Mouse (Mus musculus) neural tube, embryonic 15.5 days (tissue): ENCODE results near the gene Mllt10. TPM values are rescaled to one million over a fixed set of nuclear protein-coding genes. Genes with fewer than 3 reads are reported as not detected.

Experiments
- ATAC-seq: fragments of 200-750 bp; cut with Nextera tagmentation; 2 replicates; pipeline ENCODE4 v1.8.0; 2017; ENCODE audit warnings: mild to moderate bottlenecking, moderate TSS enrichment, moderate library complexity; ENCODE audit not compliant: low FRiP score
- H3K27ac ChIP-seq: fragments of 300-500 bp; sonication (generic); replicated peaks from 2 replicates; pipeline ENCODE4 v1.5.1; 2015; ENCODE audit warnings: mild to moderate bottlenecking, inconsistent platforms
- H3K27me3 ChIP-seq: fragments of 300-500 bp; sonication (generic); replicated peaks from 2 replicates; pipeline ENCODE4 v1.6.1; 2015; ENCODE audit warnings: inconsistent platforms
- H3K36me3 ChIP-seq: fragments of 300-500 bp; sonication (generic); 2 replicates; pipeline ENCODE4 v1.6.1; 2015; ENCODE audit warnings: inconsistent platforms
- H3K4me1 ChIP-seq: fragments of 300-500 bp; sonication (generic); 2 replicates; pipeline ENCODE4 v1.6.1; 2015; ENCODE audit warnings: inconsistent platforms
- H3K4me2 ChIP-seq: fragments of 300-500 bp; sonication (generic); 2 replicates; pipeline ENCODE4 v1.6.1; 2015; ENCODE audit warnings: inconsistent platforms, mild to moderate bottlenecking, moderate library complexity
- H3K4me3 ChIP-seq: fragments of 300-500 bp; sonication (generic); replicated peaks from 2 replicates; pipeline ENCODE4 v1.5.1; 2015; ENCODE audit warnings: mild to moderate bottlenecking, inconsistent platforms
- H3K9ac ChIP-seq: fragments of 300-500 bp; sonication (generic); replicated peaks from 2 replicates; pipeline ENCODE4 v1.6.1; 2015; ENCODE audit warnings: mild to moderate bottlenecking, inconsistent platforms
- H3K9me3 ChIP-seq: fragments of 300-500 bp; sonication (generic); replicated peaks from 2 replicates; pipeline ENCODE4 v1.6.1; 2016; ENCODE audit warnings: inconsistent platforms
- WGBS: fragments of 180-500 bp; shearing (Covaris S2); methylation state at CpG from one replicate; pipeline ENCODE4 v1.1.7; 2015; ENCODE audit warnings: mixed read lengths; 5-methylcytosine and 5-hydroxymethylcytosine counted together
- polyA plus RNA-seq: library from polyadenylated mRNA; unstranded; fragments of >200 nt; fragmentation: Nextera tagmentation; extraction: Ambion mirVana; gene quantifications from 2 replicates; pipeline ENCODE4 v1.2.1, GENCODE M21; 2015

Mllt10 gene
- polyA plus RNA-seq, 1 experiment from 2014 or later: 46.2 TPM

DNA sequence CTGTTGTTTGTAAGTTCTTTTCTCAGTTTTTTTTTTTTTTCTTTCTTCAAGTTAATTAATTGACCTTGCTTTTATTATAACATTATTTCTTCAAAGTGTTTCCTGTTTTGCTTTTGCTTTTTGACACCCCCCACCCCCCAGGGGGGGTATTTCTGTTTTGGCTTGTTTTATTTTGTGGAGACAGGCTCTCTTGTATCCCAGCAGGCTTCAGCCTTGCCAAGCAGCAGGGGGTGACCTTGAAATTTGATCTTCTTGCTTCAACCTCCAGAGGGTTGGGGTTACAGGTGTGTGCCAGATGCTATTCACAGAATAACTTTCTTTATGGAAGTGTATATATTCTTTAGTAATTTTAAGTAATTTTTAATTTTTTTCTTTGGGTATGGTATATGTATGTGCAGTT, 56.4 kb downstream of the Mllt10 start:
- H3K9me3 ChIP-seq: no peaks in the 10 kb centered on the region
- H3K4me3 ChIP-seq: no peak overlapping the region
- no peaks in the 10 kb centered on the region for H3K4me1 ChIP-seq
- H3K4me2 ChIP-seq: no peak overlapping the region
- peaks cover 22% of the 10 kb centered on the region for H3K36me3 ChIP-seq
- ATAC-seq: no peak
- no peak overlapping the region for H3K27ac ChIP-seq
- H3K27me3 ChIP-seq: no peaks in the 10 kb centered on the region
- no peak overlapping the region for H3K9ac ChIP-seq

DNA sequence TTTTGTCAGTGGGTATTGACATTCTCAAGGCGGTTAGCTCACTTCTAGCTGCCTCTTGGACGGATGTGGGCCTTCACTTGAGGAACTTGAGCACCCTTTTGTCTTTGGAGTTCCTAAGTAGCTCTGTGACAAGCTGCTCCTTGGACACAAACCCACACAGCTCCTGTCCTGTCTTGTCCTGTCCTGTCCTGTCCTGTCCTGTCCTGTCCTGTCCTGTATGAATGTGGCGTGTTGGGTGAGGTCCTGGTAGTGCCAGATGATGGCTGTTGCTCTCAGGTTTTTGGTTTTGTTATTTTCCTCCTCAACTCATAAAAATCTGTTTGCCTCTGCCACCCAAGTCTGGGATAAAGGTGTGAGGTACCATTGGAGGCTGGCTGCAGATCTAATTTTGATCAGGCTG, 61.4 kb downstream of the Mllt10 start:
- WGBS: 92% methylated on average over 3 of the region's 3 CpGs
- H3K36me3 ChIP-seq: peaks cover 23% of the 10 kb centered on the region
- no peaks in the 10 kb centered on the region for H3K27me3 ChIP-seq
- no peak overlapping the region for H3K9ac ChIP-seq
- no peak overlapping the region for H3K27ac ChIP-seq
- no peak overlapping the region for H3K4me2 ChIP-seq
- H3K4me1 ChIP-seq: no peaks in the 10 kb centered on the region
- no peak for ATAC-seq
- H3K9me3 ChIP-seq: no peaks in the 10 kb centered on the region
- H3K4me3 ChIP-seq: no peak overlapping the region

DNA sequence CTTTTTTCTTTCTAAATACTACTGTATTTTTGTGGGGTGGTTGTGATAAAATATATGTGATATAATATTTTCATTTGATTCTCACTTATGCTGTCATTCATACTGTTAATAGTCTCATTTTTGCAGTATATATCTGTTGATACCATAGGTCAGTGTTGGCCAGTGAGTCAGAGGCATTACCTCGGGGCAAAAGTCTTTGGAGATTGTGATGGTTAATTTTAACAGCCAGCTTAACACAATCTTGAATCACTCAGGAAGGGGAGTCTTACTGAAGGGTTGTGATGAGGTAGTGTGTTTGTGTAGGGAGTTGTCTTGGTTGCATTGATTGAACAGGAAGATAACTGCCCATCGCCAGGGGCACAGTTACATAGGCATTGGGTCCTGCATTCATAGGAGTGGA, 83.1 kb downstream of the Mllt10 start:
- Histone ChIP-seq H3K4me1 (no peaks in the 10 kb centered on the region), H3K27ac (no peak overlapping the region), H3K36me3 (peaks cover 27% of the 10 kb centered on the region), H3K4me3 (no peak overlapping the region), H3K4me2 (no peak overlapping the region), H3K27me3 (no peaks in the 10 kb centered on the region), H3K9ac (no peak overlapping the region), H3K9me3 (no peaks in the 10 kb centered on the region)
- 88% methylated on average over 2 of the region's 2 CpGs for WGBS
- no peak for ATAC-seq

DNA sequence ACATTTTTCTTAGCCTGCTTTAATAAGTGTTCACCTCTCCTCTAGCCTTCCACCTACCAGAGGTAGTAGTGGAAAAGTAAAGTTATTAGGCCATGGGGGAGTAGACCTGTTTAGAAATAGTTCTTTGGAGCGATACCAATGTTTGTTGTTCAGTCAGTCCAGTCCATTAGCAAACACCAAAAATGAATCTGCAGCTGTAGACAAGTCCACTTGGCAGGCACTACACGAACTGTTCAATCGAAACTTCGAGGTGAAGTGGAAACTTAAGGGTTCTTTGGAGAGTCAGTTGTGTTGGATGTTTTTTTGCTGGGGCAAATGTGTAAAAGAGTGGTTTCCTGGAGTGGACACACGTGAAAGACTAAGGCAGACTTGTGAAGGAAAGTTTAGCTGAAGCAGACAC, 84.6 kb downstream of the Mllt10 start:
- Histone ChIP-seq H3K4me3 (no peak overlapping the region), H3K27me3 (no peaks in the 10 kb centered on the region), H3K9ac (no peak overlapping the region), H3K9me3 (no peaks in the 10 kb centered on the region), H3K4me1 (no peaks in the 10 kb centered on the region), H3K36me3 (peaks cover 27% of the 10 kb centered on the region), H3K4me2 (no peak overlapping the region), H3K27ac (no peak overlapping the region)
- WGBS: over 99% methylated on average over 5 of the region's 5 CpGs
- ATAC-seq: no peak

DNA sequence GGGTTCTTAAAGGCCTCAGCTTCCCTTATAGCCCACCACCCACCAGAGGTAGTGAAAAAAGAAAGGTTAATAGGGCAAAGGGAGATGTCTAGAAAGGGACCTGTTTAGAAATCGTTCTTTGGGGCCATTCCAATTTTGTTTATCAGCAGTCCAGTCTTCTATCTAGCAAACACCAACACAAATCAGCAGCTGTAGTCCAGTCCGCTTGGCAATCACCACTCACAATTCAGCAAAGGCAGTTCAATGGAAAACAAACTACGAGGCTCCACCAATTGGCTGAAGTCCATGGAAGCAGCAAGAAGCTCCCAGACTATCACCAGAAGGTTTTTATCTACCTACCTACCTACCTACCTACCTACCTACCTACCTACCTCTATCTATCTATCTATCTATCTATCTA, 101.1 kb downstream of the Mllt10 start:
- peaks cover 11% of the 10 kb centered on the region; the same call in 1 of the 2 replicates for H3K36me3 ChIP-seq
- H3K27ac ChIP-seq: no peak overlapping the region
- no peaks in the 10 kb centered on the region for H3K27me3 ChIP-seq
- H3K4me3 ChIP-seq: no peak overlapping the region
- 88% methylated on average over 3 of the region's 3 CpGs for WGBS
- no peaks in the 10 kb centered on the region for H3K9me3 ChIP-seq
- no peaks in the 10 kb centered on the region for H3K4me1 ChIP-seq
- ATAC-seq: no peak
- no peak overlapping the region for H3K4me2 ChIP-seq
- no peak overlapping the region for H3K9ac ChIP-seq

DNA sequence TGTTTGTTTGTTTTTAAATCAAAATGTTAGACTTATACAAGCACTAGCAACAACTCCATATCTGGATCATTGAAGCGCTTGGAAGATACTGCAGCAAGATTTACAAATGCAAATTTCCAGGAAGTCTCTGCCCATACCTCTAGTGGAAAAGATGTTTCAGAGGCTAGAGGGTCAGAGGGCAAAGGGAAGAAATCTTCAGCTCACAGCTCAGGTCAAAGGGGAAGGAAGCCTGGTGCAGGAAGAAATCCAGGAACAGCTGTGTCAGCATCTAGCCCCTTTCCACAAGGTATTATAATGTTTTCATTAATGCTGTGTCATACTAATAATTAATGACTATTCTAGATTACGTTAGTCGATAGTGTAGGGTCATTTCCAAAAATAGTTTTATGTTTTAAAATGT, 104.4 kb downstream of the Mllt10 start:
- Histone ChIP-seq H3K27ac (no peak overlapping the region), H3K27me3 (no peaks in the 10 kb centered on the region), H3K9ac (no peak overlapping the region), H3K4me2 (no peak overlapping the region), H3K9me3 (no peaks in the 10 kb centered on the region), H3K4me3 (no peak overlapping the region), H3K36me3 (peaks cover 17% of the 10 kb centered on the region; the same call in 1 of the 2 replicates), H3K4me1 (no peaks in the 10 kb centered on the region)
- 87% methylated on average over 3 of the region's 3 CpGs for WGBS
- ATAC-seq: no peak

DNA sequence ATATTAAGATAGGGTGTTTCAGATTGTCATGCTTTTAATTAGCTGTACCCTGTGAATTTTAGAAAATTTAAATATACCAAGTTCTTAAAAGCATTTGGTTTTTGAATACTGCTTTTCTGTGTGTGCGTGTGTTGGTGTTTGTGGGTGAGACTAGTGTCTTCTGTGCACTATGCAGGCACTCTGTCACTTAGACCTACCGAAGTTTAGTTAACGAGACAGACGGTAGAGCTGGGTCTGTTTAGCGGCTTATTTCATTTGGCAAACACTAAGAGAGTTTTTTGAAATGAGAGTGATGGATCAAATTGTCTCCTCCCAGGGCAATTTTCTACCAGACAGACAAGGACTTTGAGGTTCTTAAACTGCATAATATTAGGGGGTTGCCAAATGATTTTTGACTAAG, 106.0 kb downstream of the Mllt10 start:
- no peak for ATAC-seq
- Histone ChIP-seq H3K27ac (no peak overlapping the region), H3K4me3 (no peak overlapping the region), H3K36me3 (peaks cover 11% of the 10 kb centered on the region; the same call in 1 of the 2 replicates), H3K9ac (no peak overlapping the region), H3K27me3 (no peaks in the 10 kb centered on the region), H3K4me1 (0 out of 2 replicates have a peak, but pooled peaks cover 4% of the 10 kb centered on the region), H3K9me3 (no peaks in the 10 kb centered on the region), H3K4me2 (no peak overlapping the region)
- WGBS: 81% methylated on average over 5 of the region's 5 CpGs

DNA sequence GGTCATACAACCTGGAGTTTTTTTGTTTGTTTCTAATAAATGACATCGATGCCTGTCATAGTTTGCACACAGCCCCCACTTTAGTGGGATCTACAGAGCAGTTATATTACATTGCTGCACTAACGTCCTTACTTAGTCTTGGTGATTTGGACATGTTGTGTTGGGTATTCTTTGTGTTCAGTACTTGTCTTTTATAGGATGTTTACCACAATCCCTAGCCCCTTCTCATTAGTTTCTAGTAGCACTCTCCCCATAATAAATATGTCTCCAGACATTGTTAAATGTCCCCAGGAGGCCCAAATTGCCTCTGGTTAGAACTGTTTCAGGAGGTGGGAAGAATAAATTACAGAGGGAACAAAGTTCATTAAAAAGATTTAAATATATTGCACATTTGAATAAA, 110.5 kb downstream of the Mllt10 start:
- Histone ChIP-seq H3K36me3 (peaks cover 8% of the 10 kb centered on the region; the same call in 1 of the 2 replicates), H3K9ac (no peak overlapping the region), H3K9me3 (no peaks in the 10 kb centered on the region), H3K4me2 (no peak overlapping the region), H3K4me1 (0 out of 2 replicates have a peak, but pooled peaks cover 4% of the 10 kb centered on the region), H3K27me3 (no peaks in the 10 kb centered on the region), H3K27ac (no peak overlapping the region), H3K4me3 (no peak overlapping the region)
- no peak for ATAC-seq
- whole genome bisulfite sequencing: 45% methylated on average over 2 of the region's 2 CpGs

DNA sequence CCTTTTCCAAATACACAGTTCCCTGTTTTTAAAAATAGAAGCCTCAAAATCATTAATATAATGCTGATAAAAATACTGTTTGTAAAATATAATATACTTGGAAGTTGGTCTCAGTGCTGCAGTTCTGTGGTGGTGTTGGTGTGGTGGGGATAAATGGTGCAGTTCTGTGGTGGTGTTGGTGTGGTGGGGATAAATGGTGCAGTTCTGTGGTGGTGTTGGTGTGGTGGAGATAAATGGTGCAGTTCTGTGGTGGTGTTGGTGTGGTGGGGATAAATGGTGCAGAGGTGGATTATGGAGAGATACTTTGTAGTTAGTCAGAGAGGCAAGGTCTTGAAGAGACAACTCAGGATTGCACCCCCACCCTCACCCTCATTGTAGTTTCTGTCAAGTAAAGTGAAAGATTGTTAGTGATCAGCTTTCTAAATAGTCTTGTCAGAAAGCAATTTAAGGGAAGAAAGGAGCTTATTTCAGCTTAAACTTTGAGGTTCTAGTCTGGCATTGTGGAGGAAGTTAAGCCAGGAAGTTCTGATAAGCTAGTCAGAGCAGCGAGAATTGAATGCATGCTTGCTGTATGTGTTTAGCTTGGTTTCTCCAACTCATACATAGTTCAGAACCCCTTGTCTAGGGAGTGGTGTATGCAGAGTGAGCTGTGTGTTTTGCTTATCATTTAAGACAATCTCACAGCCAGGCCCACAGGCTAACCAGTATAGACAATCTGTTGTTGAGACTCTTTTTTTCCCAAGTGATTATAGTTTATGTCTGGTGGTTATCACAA, 114.3 kb downstream of the Mllt10 start:
- Histone ChIP-seq H3K9ac (no peak overlapping the region), H3K27me3 (no peaks in the 10 kb centered on the region), H3K27ac (no peak overlapping the region), H3K4me3 (no peak overlapping the region), H3K4me2 (no peak overlapping the region), H3K4me1 (0 out of 2 replicates have a peak, but pooled peaks cover 4% of the 10 kb centered on the region), H3K36me3 (no peaks in the 10 kb centered on the region), H3K9me3 (no peaks in the 10 kb centered on the region)
- no peak for ATAC-seq
- 70% methylated on average over 1 of the region's 1 CpGs for WGBS

DNA sequence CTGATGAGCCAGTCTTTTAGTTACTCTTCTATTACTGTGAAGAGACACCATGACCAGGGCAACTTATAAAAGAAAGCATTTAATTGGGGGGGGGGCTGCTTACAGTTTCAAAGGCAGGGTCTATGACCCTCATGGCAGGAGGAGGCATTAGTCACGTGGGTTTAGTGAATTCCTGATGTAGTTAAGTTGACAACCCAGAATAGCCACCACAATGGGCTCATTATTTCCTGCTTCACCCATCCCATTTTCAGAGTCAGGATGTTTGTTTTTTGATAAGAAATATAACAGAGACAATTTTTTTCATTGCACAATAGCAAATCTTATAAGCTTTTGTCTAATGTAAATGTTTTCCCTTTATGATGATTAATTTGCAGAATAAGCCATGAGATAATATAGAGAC, 120.2 kb downstream of the Mllt10 start:
- H3K4me1 ChIP-seq: no peaks in the 10 kb centered on the region
- no peak overlapping the region for H3K4me2 ChIP-seq
- peaks cover 20% of the 10 kb centered on the region for H3K36me3 ChIP-seq
- no peak overlapping the region for H3K27ac ChIP-seq
- no peak for ATAC-seq
- H3K9me3 ChIP-seq: no peaks in the 10 kb centered on the region
- H3K4me3 ChIP-seq: no peak overlapping the region
- no peaks in the 10 kb centered on the region for H3K27me3 ChIP-seq
- WGBS: 39% methylated on average over 1 of the region's 1 CpGs
- H3K9ac ChIP-seq: no peak overlapping the region

DNA sequence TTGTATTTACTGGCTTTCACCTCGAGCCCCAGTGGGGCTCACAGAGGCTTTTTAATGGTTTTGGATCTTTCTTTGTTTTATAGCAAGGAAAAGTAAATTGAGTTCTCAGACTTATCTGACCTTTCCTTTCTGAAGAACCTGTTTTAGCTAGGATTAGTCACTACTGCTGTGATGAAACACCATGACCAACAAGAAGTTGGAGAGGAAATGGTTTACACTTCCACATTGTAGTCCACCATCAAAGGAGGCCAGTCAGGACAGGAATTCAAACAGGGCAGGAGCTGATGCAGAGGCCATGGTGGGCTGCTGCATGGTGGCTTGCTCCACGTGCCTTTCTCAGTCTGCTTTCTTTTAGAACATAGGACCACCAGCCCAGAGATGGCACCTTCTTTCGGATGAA, 121.2 kb downstream of the Mllt10 start:
- ATAC-seq: no peak
- no peak overlapping the region for H3K4me2 ChIP-seq
- no peak overlapping the region for H3K9ac ChIP-seq
- H3K36me3 ChIP-seq: peaks cover 23% of the 10 kb centered on the region
- no peaks in the 10 kb centered on the region for H3K4me1 ChIP-seq
- no peaks in the 10 kb centered on the region for H3K27me3 ChIP-seq
- 90% methylated on average over 3 of the region's 3 CpGs for WGBS
- H3K4me3 ChIP-seq: no peak overlapping the region
- no peak overlapping the region for H3K27ac ChIP-seq
- H3K9me3 ChIP-seq: no peaks in the 10 kb centered on the region

DNA sequence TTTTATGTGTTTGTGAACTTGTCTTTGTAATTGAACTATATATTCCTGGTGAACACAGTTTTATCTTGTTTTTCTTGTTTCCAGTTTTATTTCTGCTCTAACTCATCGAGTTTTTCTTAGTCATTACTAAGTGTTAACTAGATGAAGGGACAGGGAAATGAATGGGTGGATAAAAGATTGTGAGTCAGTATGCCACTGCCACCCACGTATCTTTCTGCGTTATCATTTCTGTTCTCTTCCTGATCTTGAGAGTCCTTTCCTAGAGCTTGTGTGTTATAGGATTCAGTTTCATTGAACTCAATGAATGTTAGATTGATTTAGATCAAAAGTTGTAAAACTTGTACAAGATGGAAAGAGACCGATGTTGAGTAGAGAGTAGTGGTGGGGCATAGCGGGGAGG, 125.3 kb downstream of the Mllt10 start:
- Histone ChIP-seq H3K4me3 (no peak overlapping the region), H3K9me3 (no peaks in the 10 kb centered on the region), H3K4me2 (no peak overlapping the region), H3K4me1 (no peaks in the 10 kb centered on the region), H3K27me3 (no peaks in the 10 kb centered on the region), H3K36me3 (peaks cover 32% of the 10 kb centered on the region), H3K9ac (no peak overlapping the region), H3K27ac (no peak overlapping the region)
- 96% methylated on average over 5 of the region's 5 CpGs for WGBS
- no peak for ATAC-seq
